ENCODE assay signal across 9 mouse cellular contexts in the genomic region with DNA sequence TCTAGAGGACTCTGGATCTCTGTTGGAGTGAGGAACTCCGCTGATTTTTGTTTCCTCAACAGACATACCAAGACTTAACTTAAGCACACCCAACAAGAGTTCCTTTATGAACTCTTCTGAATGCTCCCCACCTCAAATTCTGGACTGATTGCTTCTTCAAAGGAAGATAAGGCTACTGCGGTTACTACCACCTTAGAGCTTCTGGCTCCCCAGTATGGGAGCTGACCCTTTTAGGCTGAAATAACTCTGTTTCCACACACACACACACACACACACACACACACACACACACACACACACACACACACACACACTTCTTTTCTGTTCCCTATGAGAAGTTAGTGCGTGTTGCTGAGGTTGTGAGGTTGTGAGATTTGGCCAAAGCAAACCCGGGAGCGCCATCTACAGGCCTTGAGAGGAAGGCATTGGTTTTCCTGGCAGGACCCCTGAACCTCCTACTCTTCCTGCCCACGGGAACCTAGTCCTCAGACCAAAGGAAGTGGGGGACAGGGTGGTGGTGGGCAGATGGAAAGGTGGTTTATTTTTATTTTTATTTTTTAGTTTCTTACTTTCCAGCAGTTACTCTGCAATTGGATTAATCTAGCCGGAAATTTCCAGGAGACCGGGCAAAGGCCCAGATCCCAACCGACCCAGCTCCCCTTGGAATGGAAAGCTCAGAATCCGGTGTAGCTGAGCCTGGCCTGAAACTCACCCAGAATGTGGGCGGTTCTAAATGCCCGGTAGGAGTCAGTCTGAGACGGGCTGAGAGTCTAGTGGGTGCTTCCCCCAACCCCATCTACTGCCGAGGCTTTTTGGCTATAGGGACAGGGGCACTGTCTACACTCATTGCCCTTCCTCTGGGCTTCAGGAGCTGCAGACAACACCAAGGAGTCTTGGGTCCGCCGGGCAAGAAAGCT. TPM values are rescaled to one million over a fixed set of nuclear protein-coding genes. Genes with fewer than 3 reads are reported as not detected.
A peak's percentile ranks its signal among the peaks of the same experiment; 100 is the strongest.
DNase-seq lines count a peak whose midpoint lies in the region; ATAC-seq and TF ChIP-seq lines count a peak whose summit lies in the region.
"Had no signal": no experiment of that assay in that cellular context is flagged by ENCODE, and none has a peak within 500 bp of the region (broad histone marks: within the 10 kb centered on the region; RNA-seq: fewer than 3 reads in every experiment).

No protein-coding gene starts in this region.

- H3K4me2 ChIP-seq in heart, embryonic 11.5 days, result peak overlapping the region; percentile 59; the same call in 1 of the 2 replicates
- peak overlapping the region; percentile 75 for H3K4me2 ChIP-seq in kidney, postnatal 0 days (ENCODE audit: low read length)
- H3K4me2 ChIP-seq in midbrain, embryonic 14.5 days (ENCODE audit: low read length), result peak overlapping the region; percentile 56; the same call in 1 of the 2 replicates

- H3K36me3 ChIP-seq in heart, embryonic 11.5 days (ENCODE audit: control insufficient read depth, insufficient read depth, low read length), result no peaks in the 10 kb centered on the region
- no peaks in the 10 kb centered on the region for H3K36me3 ChIP-seq in kidney, postnatal 0 days (ENCODE audit: insufficient read depth, low read length)
- no peaks in the 10 kb centered on the region for H3K36me3 ChIP-seq in midbrain, embryonic 14.5 days (ENCODE audit: control insufficient read depth, insufficient read depth, low read length)

- TF ChIP-seq CTCF in kidney, postnatal 0 days (IDR thresholded peaks at IDR 0.05; ENCODE audit: low read depth), result peak; percentile 86

- peak; percentile 66 to 77 for DNase-seq in cerebellum, postnatal 14 days
- DNase-seq in cerebellum, adult 11 months, result no peak
- peak; percentile 55 for DNase-seq in urinary bladder, postnatal 14 days (ENCODE audit: low spot score)
- DNase-seq in urinary bladder, postnatal 25 days (ENCODE audit: low spot score), result no peak
- DNase-seq in kidney, postnatal 0 days (ENCODE audit: low spot score), result peak; percentile 93
- DNase-seq in midbrain, embryonic 14.5 days, result peak; percentile 86
- DNase-seq in T-cell, adult 2 months (ENCODE audit: low spot score), result no peak

- ATAC-seq in heart, embryonic 11.5 days (replicated peaks; ENCODE audit: insufficient number of reproducible peaks, low FRiP score, low TSS enrichment), result no peak
- ATAC-seq in kidney, postnatal 0 days (replicated peaks; ENCODE audit: low FRiP score, low read depth), result 0 out of 2 replicates have a peak, but pooled peaks have one; percentile 3
- ATAC-seq in midbrain, embryonic 14.5 days (ENCODE audit: low FRiP score, low TSS enrichment), result no peak

- under 1% methylated on average over 16 of the region's 16 CpGs for WGBS in heart, embryonic 11.5 days (ENCODE audit: insufficient replicate concordance)
- 3% methylated on average over 16 of the region's 16 CpGs for WGBS in kidney, postnatal 0 days
- 1% methylated on average over 16 of the region's 16 CpGs for WGBS in midbrain, embryonic 14.5 days

- no peak overlapping the region for H3K27ac ChIP-seq in heart, embryonic 11.5 days (ENCODE audit: low read depth, low read length)
- peak overlapping the region; percentile 92 for H3K27ac ChIP-seq in kidney, postnatal 0 days
- H3K27ac ChIP-seq in midbrain, embryonic 14.5 days (replicated peaks; ENCODE audit: low read depth, low read length), result no peak overlapping the region

- no peak overlapping the region for H3K9ac ChIP-seq in heart, embryonic 11.5 days (ENCODE audit: low read depth, low read length)
- peak overlapping the region; percentile 80 for H3K9ac ChIP-seq in kidney, postnatal 0 days (ENCODE audit: low read depth, low read length)
- H3K9ac ChIP-seq in midbrain, embryonic 14.5 days (replicated peaks; ENCODE audit: low read length), result no peak overlapping the region; the same call in 1 of the 2 replicates

- H3K4me3 ChIP-seq in heart, embryonic 11.5 days (ENCODE audit: low read depth, low read length), result no peak overlapping the region
- H3K4me3 ChIP-seq in kidney, postnatal 0 days (replicated peaks; ENCODE audit: low read depth, low read length), result peak overlapping the region; percentile 52
- no peak overlapping the region for H3K4me3 ChIP-seq in midbrain, embryonic 14.5 days (replicated peaks; ENCODE audit: low read depth, low read length)

- H3K4me1 ChIP-seq in heart, embryonic 11.5 days (ENCODE audit: control insufficient read depth, insufficient read depth, low read length), result peaks cover 23% of the 10 kb centered on the region
- peaks cover 15% of the 10 kb centered on the region for H3K4me1 ChIP-seq in kidney, postnatal 0 days (replicated peaks; ENCODE audit: insufficient read depth, low read length)
- peaks cover 16% of the 10 kb centered on the region for H3K4me1 ChIP-seq in midbrain, embryonic 14.5 days (ENCODE audit: control insufficient read depth, insufficient read depth, low read length)

- peaks cover 96% of the 10 kb centered on the region for H3K27me3 ChIP-seq in heart, embryonic 11.5 days (ENCODE audit: control insufficient read depth, insufficient read depth, low read length)
- peaks cover 37% of the 10 kb centered on the region for H3K27me3 ChIP-seq in kidney, postnatal 0 days (ENCODE audit: insufficient read depth, low read length)
- peaks cover 95% of the 10 kb centered on the region for H3K27me3 ChIP-seq in midbrain, embryonic 14.5 days (ENCODE audit: control insufficient read depth, insufficient read depth, low read length)

- H3K9me3 ChIP-seq in heart, embryonic 11.5 days (replicated peaks; ENCODE audit: control insufficient read depth, low read length), result no peaks in the 10 kb centered on the region
- H3K9me3 ChIP-seq in kidney, postnatal 0 days (replicated peaks; ENCODE audit: low read length), result no peaks in the 10 kb centered on the region
- H3K9me3 ChIP-seq in midbrain, embryonic 14.5 days (ENCODE audit: control insufficient read depth, low read length), result no peaks in the 10 kb centered on the region

RNA-seq across cellular contexts. Expression of gene Pax2, which starts 1.1 kb away (rescaled TPM):
- not detected in 2 replicates for polyA plus RNA-seq in heart, embryonic 11.5 days (2014; fragmentation: Nextera tagmentation; extraction: Ambion mirVana)
- 27.4 and 29.6 TPM in 2 replicates for polyA plus RNA-seq in kidney, postnatal 0 days (2015; fragmentation: Nextera tagmentation; extraction: Ambion mirVana)
- 1.7 and 1.9 TPM in 2 replicates for polyA plus RNA-seq in midbrain, embryonic 14.5 days (2014; fragmentation: Nextera tagmentation; extraction: Ambion mirVana)
- polyA plus RNA-seq: stomach, embryonic 14.5 days had no signal

Comparison
In these comparisons a context has a peak if more than half of its experiments do, and no peak if none do; other contexts are left out.
1. DNase-seq: peak in cerebellum, postnatal 14 days (2 of 2), urinary bladder, postnatal 14 days (single experiment), kidney, postnatal 0 days (single experiment) and midbrain, embryonic 14.5 days (single experiment); none in cerebellum, adult 11 months (single experiment), urinary bladder, postnatal 25 days (single experiment) and T-cell, adult 2 months (single experiment).
2. Peak in every context shown above with its lines, with median percentiles within 50 percentile points of each other: H3K4me2 ChIP-seq.